Mouse (Mus musculus) testis, adult 2 months (tissue): ENCODE data around the gene Sem1.

Experiments
- CTCF ChIP-seq: fragments of 200-500 bp; IDR thresholded peaks from 2 replicates; pipeline ENCODE4 v1.5.1; 2012; ENCODE audit warnings: low read depth, mild to moderate bottlenecking, inconsistent platforms, low read length, moderate library complexity; ENCODE audit not compliant: control insufficient read depth, insufficient read depth, insufficient replicate concordance
- POLR2A ChIP-seq: fragments of 200-500 bp; IDR thresholded peaks from 2 replicates; pipeline ENCODE4 v1.6.1; 2012; ENCODE audit warnings: low read depth, mild to moderate bottlenecking, inconsistent platforms, low read length, moderate library complexity; ENCODE audit not compliant: control insufficient read depth

- TF ChIP-seq POLR2A (no peak), CTCF (no peak)
Measured at GRCm38 (mm10) chr6:6568436-6568835, 10.0 kb downstream of the Sem1 start.
